Mouse (Mus musculus) midbrain, postnatal 0 days (tissue): ENCODE measurements around the gene Sox5. TPM values are rescaled to one million over a fixed set of nuclear protein-coding genes. Genes with fewer than 3 reads are reported as not detected.

Experiments
- ATAC-seq: fragments of 200-750 bp; cut with Nextera tagmentation; 2 replicates; pipeline ENCODE4 v1.8.0; 2017; ENCODE audit warnings: moderate number of reproducible peaks, mild to moderate bottlenecking, moderate TSS enrichment, moderate library complexity; ENCODE audit not compliant: low FRiP score
- DNase-seq: peaks from one replicate; pipeline ENCODE4 v3.0.0-alpha.2; 2015; ENCODE audit warnings: low spot score
- H3K27ac ChIP-seq: fragments of 300-500 bp; sonication (generic); 2 replicates; pipeline ENCODE4 v1.5.1; 2014; ENCODE audit warnings: low read depth, mild to moderate bottlenecking, low read length, mixed read lengths
- H3K27me3 ChIP-seq: fragments of 300-500 bp; sonication (generic); 2 replicates; pipeline ENCODE4 v1.6.1; 2014; ENCODE audit warnings: low read length, control low read depth, mixed read lengths; ENCODE audit not compliant: insufficient read depth
- H3K36me3 ChIP-seq: fragments of 300-500 bp; sonication (generic); 2 replicates; pipeline ENCODE4 v1.6.1; 2014; ENCODE audit warnings: low read length, control low read depth, mixed read lengths; ENCODE audit not compliant: insufficient read depth
- H3K4me1 ChIP-seq: fragments of 300-500 bp; sonication (generic); 2 replicates; pipeline ENCODE4 v1.6.1; 2014; ENCODE audit warnings: mild to moderate bottlenecking, control low read depth, antibody characterized with exemption, low read length, mixed read lengths; ENCODE audit not compliant: insufficient read depth
- H3K4me2 ChIP-seq: fragments of 300-500 bp; sonication (generic); 2 replicates; pipeline ENCODE4 v1.6.1; 2014; ENCODE audit warnings: low read depth, mild to moderate bottlenecking, low read length, mixed read lengths; ENCODE audit not compliant: poor library complexity, severe bottlenecking
- H3K4me3 ChIP-seq: fragments of 300-500 bp; sonication (generic); 2 replicates; pipeline ENCODE4 v1.5.1; 2014; ENCODE audit warnings: low read depth, mild to moderate bottlenecking, low read length, moderate library complexity
- H3K9ac ChIP-seq: fragments of 300-500 bp; sonication (generic); replicated peaks from 2 replicates; pipeline ENCODE4 v1.6.1; 2014; ENCODE audit warnings: mild to moderate bottlenecking, low read length, moderate library complexity, mixed read lengths; ENCODE audit not compliant: poor library complexity, severe bottlenecking
- H3K9me3 ChIP-seq: fragments of 300-500 bp; sonication (generic); 2 replicates; pipeline ENCODE4 v1.6.1; 2016; ENCODE audit warnings: low read length, control low read depth
- CTCF ChIP-seq: IDR thresholded peaks from 2 replicates; pipeline ENCODE4 v1.5.1; 2016; ENCODE audit warnings: antibody characterized with exemption, mild to moderate bottlenecking
- WGBS: fragments of 180-500 bp; shearing (Covaris S2); extraction: QIAGEN DNeasy Blood & Tissue Kit; methylation state at CpG from one replicate; pipeline ENCODE4 v1.1.7; 2014; 5-methylcytosine and 5-hydroxymethylcytosine counted together
- polyA plus RNA-seq: library from polyadenylated mRNA; unstranded; fragments of >200 nt; fragmentation: Nextera tagmentation; extraction: Ambion mirVana; gene quantifications from 2 replicates; pipeline ENCODE4 v1.2.1, GENCODE M21; 2015
- total RNA-seq: library from RNA; depleted of rRNA; stranded (reverse); fragments of >200 nt; gene quantifications from 2 replicates; pipeline ENCODE4 v1.2.3, GENCODE M21; 2014

Sox5 gene
- total and polyA plus RNA-seq, 2 experiments from 2014 or later: 11.3 to 25.0 TPM

- H3K4me1 ChIP-seq: no peaks in the 10 kb centered on the region
- DNase-seq (no peak), ATAC-seq (no peak)
- no peak overlapping the region for H3K27ac ChIP-seq
- H3K9me3 ChIP-seq: no peaks in the 10 kb centered on the region
- no peak for TF ChIP-seq CTCF
- no peaks in the 10 kb centered on the region for H3K27me3 ChIP-seq
- H3K4me3 ChIP-seq: no peak overlapping the region
- 50% methylated on average over 5 of the region's 5 CpGs for WGBS
- no peaks in the 10 kb centered on the region for H3K36me3 ChIP-seq
- H3K4me2 ChIP-seq: no peak overlapping the region
- no peak overlapping the region for H3K9ac ChIP-seq
Observed at GRCm38 (mm10) chr6:144584854-144585253, 196.9 kb downstream of the Sox5 start.

GRCm38 (mm10) chr6:144584074-144584840 lies 197.5 kb downstream of the Sox5 start:
- WGBS: 55% methylated on average over 11 of the region's 11 CpGs
- H3K9me3 ChIP-seq: no peaks in the 10 kb centered on the region
- no peaks in the 10 kb centered on the region for H3K27me3 ChIP-seq
- H3K36me3 ChIP-seq: no peaks in the 10 kb centered on the region
- no peaks in the 10 kb centered on the region for H3K4me1 ChIP-seq
- H3K4me2 ChIP-seq: no peak overlapping the region
- no peak overlapping the region for H3K9ac ChIP-seq
- H3K27ac ChIP-seq: no peak overlapping the region
- TF ChIP-seq CTCF: no peak
- no peak overlapping the region for H3K4me3 ChIP-seq
- no peak for DNase-seq
- ATAC-seq: no peak

GRCm38 (mm10) chr6:144579301-144579700 lies 202.5 kb downstream of the Sox5 start:
- WGBS: 62% methylated on average over 12 of the region's 12 CpGs
- TF ChIP-seq CTCF: 0 out of 2 replicates have a peak, but pooled peaks have one; percentile 2
- Histone ChIP-seq H3K9ac (no peak overlapping the region), H3K27me3 (no peaks in the 10 kb centered on the region), H3K9me3 (no peaks in the 10 kb centered on the region), H3K4me2 (no peak overlapping the region), H3K4me1 (no peaks in the 10 kb centered on the region), H3K4me3 (no peak overlapping the region), H3K27ac (no peak overlapping the region), H3K36me3 (no peaks in the 10 kb centered on the region)
- no peak for ATAC-seq
- DNase-seq: no peak

- no peak for TF ChIP-seq CTCF
- no peaks in the 10 kb centered on the region for H3K36me3 ChIP-seq
- no peak overlapping the region for H3K4me3 ChIP-seq
- no peak overlapping the region for H3K4me2 ChIP-seq
- no peaks in the 10 kb centered on the region for H3K4me1 ChIP-seq
- WGBS: 68% methylated on average over 17 of the region's 17 CpGs
- no peaks in the 10 kb centered on the region for H3K27me3 ChIP-seq
- DNase-seq (no peak), ATAC-seq (no peak)
- no peak overlapping the region for H3K27ac ChIP-seq
- H3K9ac ChIP-seq: no peak overlapping the region
- no peaks in the 10 kb centered on the region for H3K9me3 ChIP-seq
Observed at GRCm38 (mm10) chr6:144570850-144571249, 210.9 kb downstream of the Sox5 start.

GRCm38 (mm10) chr6:144565827-144566226 lies 215.9 kb downstream of the Sox5 start:
- Histone ChIP-seq H3K27me3 (no peaks in the 10 kb centered on the region), H3K27ac (no peak overlapping the region), H3K36me3 (no peaks in the 10 kb centered on the region), H3K4me2 (no peak overlapping the region), H3K9me3 (no peaks in the 10 kb centered on the region), H3K4me1 (no peaks in the 10 kb centered on the region), H3K4me3 (no peak overlapping the region), H3K9ac (no peak overlapping the region)
- DNase-seq: no peak
- no peak for ATAC-seq
- 84% methylated on average over 1 of the region's 1 CpGs for WGBS
- no peak for TF ChIP-seq CTCF

- WGBS: 87% methylated on average over 5 of the region's 5 CpGs
- Histone ChIP-seq H3K4me2 (no peak overlapping the region), H3K4me1 (no peaks in the 10 kb centered on the region), H3K9me3 (no peaks in the 10 kb centered on the region), H3K4me3 (no peak overlapping the region), H3K9ac (no peak overlapping the region), H3K36me3 (no peaks in the 10 kb centered on the region), H3K27ac (no peak overlapping the region), H3K27me3 (no peaks in the 10 kb centered on the region)
- ATAC-seq (no peak), DNase-seq (no peak)
- TF ChIP-seq CTCF: no peak
Observed at GRCm38 (mm10) chr6:144561718-144562117, 220.1 kb downstream of the Sox5 start.
